Mouse (Mus musculus) megakaryocyte-erythroid progenitor cell, adult 5 weeks (primary cell): Measurements from ENCODE around the gene Stx18. TPM values are rescaled to one million over a fixed set of nuclear protein-coding genes. Genes with fewer than 3 reads are reported as not detected.

ENCODE experiments used
- polyA plus RNA-seq: library from polyadenylated mRNA; stranded (reverse); fragments of >175 nt; gene quantifications from 2 replicates; pipeline ENCODE4 v1.2.3, GENCODE M21; 2012

The Stx18 gene
- polyA plus RNA-seq: 34.2 and 40.6 TPM in 2 replicates

GRCm38 (mm10) chr5:38038710-38039592 lies at the start of gene Stx18:
Gene Stx18, plus strand, starts transcription at chr5:38038742.

GRCm38 (mm10) chr5:38159634-38160413 lies 121.3 kb downstream of the Stx18 start, which contains the start of gene Nsg1:
Gene Nsg1, minus strand, starts transcription at chr5:38159907.

Other genes starting within 250 kb of the Stx18 start
- gene Msx1, start 214.2 kb upstream of the Stx18 start, polyA plus RNA-seq: 0.32 and 0.40 TPM in 2 replicates
- 0.45 and 0.68 TPM in 2 replicates for gene Nsg1, start 121.2 kb downstream of the Stx18 start, polyA plus RNA-seq
- gene Zbtb49, start 181.7 kb downstream of the Stx18 start, polyA plus RNA-seq: 6.8 and 10.0 TPM in 2 replicates
- 103 and 160 TPM in 2 replicates for gene Lyar, start 181.7 kb downstream of the Stx18 start, polyA plus RNA-seq
- 37.8 and 39.9 TPM in 2 replicates for gene Tmem128, start 221.4 kb downstream of the Stx18 start, polyA plus RNA-seq
- gene Otop1, start 237.2 kb downstream of the Stx18 start, polyA plus RNA-seq: not detected in 2 replicates